Mouse (Mus musculus) hindlimb bud, embryonic 11.5 days (tissue): Measurements from ENCODE around the gene Gadd45a.

ENCODE experiments used
- DNase-seq: peaks from one replicate; pipeline ENCODE4 v3.0.0-alpha.2; 2012; ENCODE audit warnings: low read depth, low spot score; ENCODE audit errors: extremely low spot score

Gadd45a gene

DNA sequence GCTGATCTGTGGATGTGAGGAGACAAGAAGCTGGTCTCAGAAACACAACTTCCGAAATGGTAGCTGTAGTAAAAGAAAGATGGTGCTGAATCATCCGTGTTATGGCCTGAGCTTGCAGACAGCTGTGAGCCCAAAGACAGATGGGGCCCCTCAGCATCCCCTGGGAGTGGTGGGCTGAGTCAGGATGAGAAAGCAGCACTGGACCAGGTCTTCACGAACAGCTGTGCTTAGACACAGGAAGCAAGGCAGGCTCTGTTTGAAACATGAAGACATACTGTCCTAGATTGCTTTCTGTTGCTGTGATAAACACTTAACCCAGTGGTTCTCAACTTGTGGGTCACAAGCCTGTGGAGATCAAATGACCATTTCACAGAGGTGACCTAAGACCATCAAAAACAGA, 49.6 kb downstream of the Gadd45a start:
- DNase-seq, result no peak

DNA sequence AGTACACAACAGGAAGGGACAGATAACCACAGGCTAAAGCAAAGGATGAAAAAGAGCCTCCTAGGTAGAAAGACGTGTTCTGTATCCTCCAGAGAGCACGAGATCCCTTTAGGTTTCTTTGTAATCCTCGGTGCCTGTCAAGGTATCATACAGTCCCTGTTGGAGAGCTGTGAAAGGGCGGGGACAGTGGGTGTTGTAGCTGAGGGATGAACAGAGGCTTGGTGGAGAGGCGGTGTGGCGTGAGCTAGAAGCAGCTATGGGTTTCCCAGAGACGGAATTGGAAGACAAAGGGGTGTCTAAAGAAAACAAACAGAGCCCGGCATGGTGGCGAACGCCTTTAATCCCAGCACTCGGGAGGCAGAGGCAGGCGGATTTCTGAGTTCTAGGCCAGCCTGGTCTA, 51.2 kb downstream of the Gadd45a start:
- DNase-seq, result no peak

DNA sequence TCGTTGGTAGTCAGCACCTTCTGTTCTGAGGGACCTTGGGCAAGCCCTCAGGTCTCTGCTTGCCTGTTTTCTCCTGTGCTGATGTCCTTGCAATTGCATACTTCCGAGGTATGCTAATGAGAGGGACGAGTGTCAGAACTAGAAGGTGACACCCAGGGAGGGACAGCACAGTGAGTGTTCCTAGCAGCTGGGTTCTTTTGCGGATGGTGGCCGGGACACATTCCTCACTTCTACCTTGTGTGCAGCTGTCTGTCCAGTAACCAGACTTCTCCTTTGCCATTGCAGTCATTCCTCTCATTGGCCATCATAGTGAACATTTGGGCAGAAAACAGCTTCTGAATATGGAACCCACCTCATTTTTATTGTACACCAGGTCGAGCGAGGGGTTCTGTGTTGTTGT, 51.8 kb downstream of the Gadd45a start:
- no peak for DNase-seq
